Mouse (Mus musculus) retina, embryonic 14.5 days (tissue): ENCODE data around the gene Ska3.
"Not testable (repeated sequence)": the region's sequence is repeated elsewhere in the genome, so short reads cannot be mapped to it uniquely, and the experiment has no call there.

ENCODE experiments used
- DNase-seq: peaks from one replicate; pipeline ENCODE4 v3.0.0-alpha.2; 2015; ENCODE audit warnings: low spot score

Ska3 gene

DNA sequence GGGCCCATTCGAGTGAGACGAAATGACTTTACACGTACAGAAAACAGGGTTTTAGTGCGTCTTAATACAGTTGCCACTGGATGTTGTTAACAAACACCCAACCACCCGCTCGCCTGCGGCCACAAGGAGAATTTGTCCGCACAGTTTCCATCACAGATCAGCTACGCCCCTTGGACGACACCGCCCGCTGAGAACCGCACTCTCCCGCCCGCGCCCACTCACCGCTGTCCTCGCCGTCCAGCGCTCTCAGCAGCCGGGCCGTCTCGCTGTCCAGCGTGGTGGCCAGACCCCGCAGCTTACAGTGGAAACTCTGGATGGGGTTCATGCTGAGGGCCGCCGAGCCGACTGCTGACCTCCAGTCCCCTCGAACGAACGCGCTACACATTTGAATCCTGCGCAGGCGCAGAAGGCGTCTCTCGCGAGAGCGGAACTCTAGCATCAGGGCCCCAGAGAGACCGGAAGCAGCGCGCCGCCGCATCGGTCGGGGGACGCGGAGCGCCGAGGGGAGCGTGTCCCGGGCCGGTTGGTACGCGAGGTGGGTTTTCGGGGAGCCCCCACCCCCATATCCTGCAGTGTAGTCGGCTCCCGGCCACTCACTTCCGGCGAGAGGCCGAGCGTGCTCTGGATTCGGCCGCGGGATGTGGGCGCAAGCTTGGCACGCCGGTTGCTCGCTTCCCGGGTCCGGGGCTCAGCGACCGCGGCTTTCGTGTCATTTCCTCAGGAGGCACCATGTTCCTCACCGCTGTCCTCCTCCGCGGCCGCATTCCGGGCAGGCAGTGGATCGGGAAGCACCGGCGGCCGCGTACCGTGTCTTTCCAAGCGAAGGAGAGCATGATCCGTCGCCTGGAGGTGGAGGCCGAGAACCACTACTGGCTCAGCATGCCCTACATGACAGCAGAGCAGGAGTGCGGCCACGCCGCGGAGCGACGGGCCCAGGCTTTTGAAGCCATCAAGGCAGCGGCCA lies at the start of gene Ska3, which contains the start of gene Mrpl57:
Gene Ska3, minus strand, starts transcription at position 398 of the 964 bp plus-strand sequence.
Gene Mrpl57, plus strand, starts transcription at position 447 of the 964 bp plus-strand sequence.
- DNase-seq: peak; percentile 94

DNA sequence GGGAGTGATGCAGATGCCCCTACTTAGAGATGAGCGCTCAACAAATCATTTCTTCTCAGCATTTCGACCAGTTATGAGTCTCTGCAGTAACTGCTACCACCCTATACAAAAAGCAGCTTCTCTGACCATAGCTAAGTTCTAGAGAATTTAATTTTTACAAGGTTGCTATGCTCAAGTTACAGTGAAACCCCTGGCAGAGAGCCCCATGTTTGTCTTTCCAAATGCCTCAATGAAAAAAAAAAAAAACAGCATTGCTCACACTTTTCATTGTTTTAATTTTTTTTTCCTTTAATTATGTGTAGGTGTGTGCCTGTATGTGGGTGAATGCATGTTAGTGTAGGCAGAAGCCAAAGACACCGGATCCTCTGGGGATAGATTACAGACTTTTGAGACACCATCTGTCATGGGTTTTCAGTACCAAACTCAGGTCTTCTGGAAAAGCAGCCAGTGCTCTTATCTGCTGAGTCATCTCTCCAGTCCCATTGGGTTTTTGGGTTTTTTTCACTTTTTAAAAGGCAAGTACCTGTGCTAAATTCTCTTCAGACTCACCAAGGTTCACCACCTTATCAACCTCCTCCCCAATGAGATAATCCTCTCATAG lies 40.8 kb upstream of the Ska3 start:
- no peak for DNase-seq

DNA sequence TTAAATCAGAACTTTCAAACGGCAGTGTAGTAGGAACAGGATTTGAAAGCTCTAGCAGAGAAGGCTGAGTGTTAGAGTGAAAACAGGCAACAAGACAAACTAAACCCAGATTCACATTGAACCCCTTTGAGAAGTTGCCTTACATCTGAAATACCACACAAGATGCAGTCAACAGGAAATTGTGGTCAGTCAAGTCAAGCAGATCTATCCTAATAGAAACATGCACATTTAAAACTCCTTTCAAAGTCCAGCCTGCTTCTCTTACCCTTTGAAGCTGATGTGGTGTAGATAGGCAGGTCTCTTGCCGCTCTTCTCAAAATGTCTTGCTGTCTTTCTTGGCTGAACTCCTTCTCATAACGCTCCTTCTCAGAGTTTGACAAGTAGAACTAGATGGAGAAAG lies 39.3 kb upstream of the Ska3 start:
- no peak for DNase-seq

DNA sequence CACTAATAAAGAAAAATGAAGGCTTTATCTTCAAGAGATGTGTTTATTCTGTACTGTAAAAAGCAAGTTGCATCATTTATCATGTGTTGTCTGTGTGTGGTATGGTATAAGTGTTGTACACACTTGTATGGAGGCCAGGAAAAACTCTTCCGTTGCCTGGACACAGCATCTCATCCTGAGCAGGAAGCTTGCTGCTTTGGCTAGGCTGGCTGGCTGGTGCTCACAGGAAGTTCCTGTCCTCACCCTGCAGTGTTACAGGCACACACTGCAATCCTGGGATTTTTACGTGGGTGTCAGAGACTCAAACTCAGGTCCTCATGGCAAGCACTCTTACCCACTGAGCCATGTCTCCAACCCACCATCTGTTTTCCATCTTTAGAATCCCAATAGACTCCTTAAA lies 37.1 kb upstream of the Ska3 start:
- DNase-seq: no peak

- no peak for DNase-seq
Measured at GRCm38 (mm10) chr14:57861987-57862412, 36.0 kb upstream of the Ska3 start.

DNA sequence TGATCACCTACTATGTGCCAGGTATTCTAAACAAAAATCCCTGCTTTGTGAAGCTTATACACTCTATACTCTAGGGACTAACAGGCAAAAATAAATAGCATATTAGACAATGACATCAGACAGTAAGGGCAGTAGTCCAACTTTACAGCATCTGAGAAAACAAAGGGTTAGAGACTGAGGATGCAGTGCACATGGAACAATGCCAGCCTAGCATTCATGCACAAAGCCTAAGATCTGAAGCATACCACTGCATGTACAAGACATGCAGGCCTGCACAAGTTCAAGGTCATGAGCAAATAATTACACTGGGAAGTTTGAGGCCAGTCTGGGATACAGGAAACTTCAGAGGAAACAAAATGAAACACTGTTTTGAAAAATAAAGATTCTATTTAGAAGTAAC lies 33.5 kb upstream of the Ska3 start:
- no peak for DNase-seq

- no peak for DNase-seq
Measured at GRCm38 (mm10) chr14:57858601-57859000, 32.6 kb upstream of the Ska3 start.

GRCm38 (mm10) chr14:57856037-57856436 lies 30.1 kb upstream of the Ska3 start:
- not testable (repeated sequence) for DNase-seq

GRCm38 (mm10) chr14:57852961-57853360 lies 27.0 kb upstream of the Ska3 start:
- DNase-seq: no peak

- DNase-seq: no peak
Measured at GRCm38 (mm10) chr14:57850330-57850729, 24.3 kb upstream of the Ska3 start.

DNA sequence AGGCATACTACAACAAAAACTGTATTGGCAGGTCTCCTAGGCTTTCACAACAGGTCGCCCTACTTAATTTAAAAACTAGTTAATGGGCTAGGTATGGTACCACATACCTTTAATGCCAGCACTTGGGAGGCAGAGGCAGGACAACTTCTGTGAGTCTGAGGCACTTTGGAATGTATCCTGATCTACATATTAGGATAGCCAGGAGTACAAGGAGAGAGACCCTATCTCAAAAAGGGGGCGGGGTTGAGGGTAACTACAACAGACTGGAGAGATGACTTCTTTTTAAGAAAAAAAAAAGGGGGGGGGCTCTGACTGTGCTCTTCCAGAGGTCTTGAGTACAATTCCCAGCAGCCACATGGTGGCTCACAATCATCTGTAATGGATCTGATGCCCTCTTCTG lies 22.7 kb upstream of the Ska3 start:
- no peak for DNase-seq

GRCm38 (mm10) chr14:57848061-57848460 lies 22.1 kb upstream of the Ska3 start:
- DNase-seq: not testable (repeated sequence)

DNA sequence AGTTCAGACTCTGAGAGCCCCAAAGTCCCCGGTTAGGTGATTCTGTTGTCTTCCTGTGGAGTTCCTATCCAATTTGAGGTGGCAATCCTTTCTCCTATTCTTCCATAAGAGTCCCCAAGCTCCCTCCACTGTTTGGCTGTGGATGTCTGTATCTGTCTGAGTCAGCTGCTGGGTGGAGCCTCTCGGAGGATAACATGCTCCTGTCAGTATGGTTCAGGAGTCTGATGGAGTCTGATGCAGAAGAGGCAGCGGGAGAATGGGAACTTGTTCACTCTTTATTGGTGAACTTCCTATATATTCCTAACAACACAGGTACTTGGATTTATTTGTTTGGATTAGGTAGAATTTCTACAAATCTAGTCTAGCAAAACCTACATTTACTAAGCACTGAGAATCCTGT lies 18.6 kb upstream of the Ska3 start:
- no peak for DNase-seq

DNA sequence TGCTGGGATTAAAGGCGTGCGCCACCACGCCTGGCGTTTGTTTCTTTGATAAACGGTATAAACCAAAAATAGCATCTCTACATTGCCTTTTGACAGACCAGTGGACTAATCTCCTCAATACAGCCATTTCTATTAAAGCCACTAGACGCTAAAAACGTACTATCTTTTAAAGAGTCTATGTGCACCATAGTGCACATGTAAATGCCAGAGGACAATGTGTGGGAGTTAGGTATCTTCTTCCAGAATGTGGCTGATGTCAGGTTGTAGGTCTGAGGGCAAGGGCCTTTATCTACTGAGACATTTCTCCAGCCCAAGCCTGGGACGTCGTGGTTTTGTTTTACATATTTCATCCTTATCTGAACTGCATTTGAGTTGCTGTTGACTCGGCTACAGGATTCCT lies 9.2 kb upstream of the Ska3 start:
- DNase-seq: no peak

GRCm38 (mm10) chr14:57833526-57833925 lies 7.5 kb upstream of the Ska3 start:
- no peak for DNase-seq

GRCm38 (mm10) chr14:57827284-57827683 lies 1.3 kb upstream of the Ska3 start:
- DNase-seq: peak; percentile 8

GRCm38 (mm10) chr14:57820839-57821238 lies 5.1 kb downstream of the Ska3 start:
- DNase-seq: no peak

DNA sequence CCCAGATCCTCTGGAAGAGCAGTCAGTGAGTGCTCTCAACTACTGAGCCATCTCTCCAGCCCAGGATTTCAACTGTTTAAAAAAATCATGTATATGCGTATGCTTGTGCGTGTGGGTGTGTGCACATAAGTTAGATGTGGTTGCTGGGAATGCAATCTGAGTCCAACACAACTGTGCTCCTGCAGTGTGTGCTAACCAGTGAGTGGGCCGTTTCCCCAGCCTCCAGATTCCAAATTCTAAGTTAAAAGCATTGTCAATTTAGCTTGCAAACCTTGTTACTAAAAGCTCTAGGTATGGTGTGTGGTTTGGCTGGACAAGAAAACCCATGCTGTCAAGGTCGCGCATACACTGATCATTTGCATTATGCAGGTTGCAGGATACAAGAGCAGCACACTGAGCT lies 14.1 kb downstream of the Ska3 start:
- no peak for DNase-seq

GRCm38 (mm10) chr14:57810886-57811285 lies 15.1 kb downstream of the Ska3 start:
- no peak for DNase-seq

GRCm38 (mm10) chr14:57808558-57808957 lies 17.4 kb downstream of the Ska3 start:
- DNase-seq: peak; percentile 55

GRCm38 (mm10) chr14:57803731-57804130 lies 22.3 kb downstream of the Ska3 start:
- DNase-seq: no peak

- DNase-seq: peak; percentile 100
Measured at GRCm38 (mm10) chr14:57797991-57798931, 27.7 kb downstream of the Ska3 start, which contains the start of gene Sap18. Gene Sap18 (plus strand): TSS chr14:57798180.
